Mouse (Mus musculus) bone marrow, adult 2 months (tissue): Measurements from ENCODE around the gene Rasal1. TPM values are rescaled to one million over a fixed set of nuclear protein-coding genes. Genes with fewer than 3 reads are reported as not detected.

Experiments
- H3K27ac ChIP-seq: fragments of 200-500 bp; 2 replicates; pipeline ENCODE4 v1.5.1; 2012; ENCODE audit warnings: low read depth, mild to moderate bottlenecking, control low read depth, inconsistent platforms, low read length; ENCODE audit not compliant: control insufficient read depth, poor library complexity, insufficient read depth
- H3K4me1 ChIP-seq: fragments of 200-500 bp; 2 replicates; pipeline ENCODE4 v1.6.1; 2011; ENCODE audit warnings: low read length; ENCODE audit not compliant: control insufficient read depth, insufficient read depth
- H3K4me3 ChIP-seq: fragments of 200-500 bp; replicated peaks from 2 replicates; pipeline ENCODE3; 2011; ENCODE audit warnings: mild to moderate bottlenecking, low read depth, low read length, control low read depth; ENCODE audit not compliant: control insufficient read depth
- CTCF ChIP-seq: fragments of 200-500 bp; IDR thresholded peaks from 2 replicates; pipeline ENCODE4 v1.5.1; 2011; ENCODE audit warnings: low read length, control low read depth; ENCODE audit not compliant: control insufficient read depth, insufficient read depth
- POLR2A ChIP-seq: fragments of 200-500 bp; IDR thresholded peaks from 2 replicates; pipeline ENCODE4 v1.6.1; 2011; ENCODE audit warnings: low read depth, mild to moderate bottlenecking, control low read depth, low read length, borderline replicate concordance; ENCODE audit not compliant: control insufficient read depth
- WGBS: fragments of 180-500 bp; shearing (Covaris S2); methylation state at CpG from one replicate; pipeline ENCODE4 v1.1.7; 2018; 5-methylcytosine and 5-hydroxymethylcytosine counted together
- polyA plus RNA-seq: library from polyadenylated mRNA; stranded (reverse); fragments of >200 nt; gene quantifications from 2 replicates; pipeline ENCODE4 v1.2.4, GENCODE M21; 2011; ENCODE audit warnings: low replicate concordance; ENCODE audit not compliant: missing spikeins, insufficient read depth, insufficient read length

Gene Rasal1
- polyA plus RNA-seq, 1 experiment = 4.6 TPM

- no peak for TF ChIP-seq POLR2A
- TF ChIP-seq CTCF = no peak
- no peak overlapping the region for H3K27ac ChIP-seq
- H3K4me3 ChIP-seq = no peak overlapping the region
- no peaks in the 10 kb centered on the region; the same call in 1 of the 2 replicates for H3K4me1 ChIP-seq
- 77% methylated on average over 25 of the region's 25 CpGs for WGBS
Observed at GRCm38 (mm10) chr5:120606590-120607200, 41.9 kb upstream of the Rasal1 start.

- Histone ChIP-seq H3K4me1 (no peaks in the 10 kb centered on the region; the same call in 1 of the 2 replicates), H3K27ac (no peak overlapping the region), H3K4me3 (no peak overlapping the region)
- 92% methylated on average over 3 of the region's 3 CpGs for WGBS
- TF ChIP-seq POLR2A (no peak), CTCF (no peak)
Observed at GRCm38 (mm10) chr5:120607335-120607734, 41.3 kb upstream of the Rasal1 start.

- Histone ChIP-seq H3K4me3 (no peak overlapping the region), H3K4me1 (peaks cover 3% of the 10 kb centered on the region; the same call in 1 of the 2 replicates), H3K27ac (no peak overlapping the region)
- no peak for TF ChIP-seq CTCF
- TF ChIP-seq POLR2A = no peak; the same call in 1 of the 2 replicates
- WGBS = 83% methylated on average over 16 of the region's 16 CpGs
Observed at GRCm38 (mm10) chr5:120609246-120609775, 39.3 kb upstream of the Rasal1 start.

GRCm38 (mm10) chr5:120610906-120611305 is 37.7 kb upstream of the Rasal1 start:
- Histone ChIP-seq H3K27ac (no peak overlapping the region), H3K4me3 (no peak overlapping the region), H3K4me1 (peaks cover 3% of the 10 kb centered on the region; the same call in 1 of the 2 replicates)
- TF ChIP-seq POLR2A = no peak
- no peak for TF ChIP-seq CTCF
- WGBS = 85% methylated on average over 5 of the region's 5 CpGs

- no peak for TF ChIP-seq POLR2A
- TF ChIP-seq CTCF = no peak
- peaks cover 3% of the 10 kb centered on the region; the same call in 1 of the 2 replicates for H3K4me1 ChIP-seq
- no peak overlapping the region for H3K4me3 ChIP-seq
- no peak overlapping the region for H3K27ac ChIP-seq
- WGBS = 82% methylated on average over 8 of the region's 8 CpGs
Observed at GRCm38 (mm10) chr5:120611416-120611815, 37.2 kb upstream of the Rasal1 start.

GRCm38 (mm10) chr5:120612442-120612821 is 36.2 kb upstream of the Rasal1 start, which contains the start of the genes Rita1 and Ddx54:
TSS of gene Rita1 (minus strand) at chr5:120612589.
TSS of gene Ddx54 (plus strand) at chr5:120612739.
- Histone ChIP-seq H3K4me1 (peaks cover 3% of the 10 kb centered on the region; the same call in 1 of the 2 replicates), H3K4me3 (peak within 1 kb of the TSS; percentile 88), H3K27ac (peak within 1 kb of the TSS; percentile 90)
- WGBS = 0% methylated on average over 22 of the region's 22 CpGs
- peak; percentile 7; the same call in 1 of the 2 replicates for TF ChIP-seq CTCF
- TF ChIP-seq POLR2A = peak; percentile 57; the same call in 1 of the 2 replicates

GRCm38 (mm10) chr5:120612822-120613604 is 35.6 kb upstream of the Rasal1 start:
- peak overlapping the region; percentile 90 for H3K27ac ChIP-seq
- H3K4me1 ChIP-seq = peaks cover 3% of the 10 kb centered on the region; the same call in 1 of the 2 replicates
- peak overlapping the region; percentile 88 for H3K4me3 ChIP-seq
- WGBS = under 1% methylated on average over 69 of the region's 69 CpGs
- TF ChIP-seq POLR2A (peak; percentile 81; the same call in 1 of the 2 replicates), CTCF (no peak)

- no peak for TF ChIP-seq POLR2A
- TF ChIP-seq CTCF = peak; percentile 42; the same call in 1 of the 2 replicates
- H3K4me1 ChIP-seq = peaks cover 3% of the 10 kb centered on the region; the same call in 1 of the 2 replicates
- no peak overlapping the region for H3K27ac ChIP-seq
- H3K4me3 ChIP-seq = no peak overlapping the region
- 87% methylated on average over 4 of the region's 4 CpGs for WGBS
Observed at GRCm38 (mm10) chr5:120615903-120616302, 32.7 kb upstream of the Rasal1 start.
